Mouse (Mus musculus) thymus, adult 2 months (tissue): ENCODE results near the gene Pde8a.

Experiments used
- CTCF ChIP-seq: fragments of 200-500 bp; IDR thresholded peaks from 2 replicates; pipeline ENCODE4 v1.5.1; 2012; ENCODE audit warnings: mild to moderate bottlenecking, control low read depth, low read length, moderate library complexity, borderline replicate concordance; ENCODE audit not compliant: control insufficient read depth, poor library complexity, insufficient read depth; ENCODE audit errors: extremely low read depth
- POLR2A ChIP-seq: fragments of 200-500 bp; IDR thresholded peaks from 2 replicates; pipeline ENCODE4 v1.6.1; 2012; ENCODE audit warnings: mild to moderate bottlenecking, low read length, control low read depth, moderate library complexity; ENCODE audit not compliant: control insufficient read depth, poor library complexity, insufficient read depth; ENCODE audit errors: extremely low read depth

DNA sequence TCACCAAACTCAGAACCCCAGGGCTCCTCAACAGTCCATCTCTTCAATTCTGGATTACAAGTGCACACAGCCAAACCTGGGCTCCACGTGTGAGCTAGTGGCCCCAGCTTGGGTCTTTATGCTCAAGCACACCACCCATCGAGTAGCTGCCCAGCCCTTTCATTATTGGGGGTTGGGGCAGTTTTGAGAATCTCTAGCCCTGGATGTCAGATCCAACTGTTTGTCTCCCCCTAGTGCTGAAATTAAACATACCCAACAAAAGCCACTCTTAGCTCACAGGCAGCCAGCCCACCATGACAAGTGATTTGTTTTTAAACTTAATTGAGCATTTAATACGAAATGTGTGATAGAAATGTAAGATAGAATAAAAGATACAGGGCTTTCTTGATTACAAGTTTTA is 128.2 kb downstream of the Pde8a start:
- TF ChIP-seq POLR2A (no peak), CTCF (0 out of 2 replicates have a peak, but pooled peaks have one; percentile 20)
